In the genomic region with DNA sequence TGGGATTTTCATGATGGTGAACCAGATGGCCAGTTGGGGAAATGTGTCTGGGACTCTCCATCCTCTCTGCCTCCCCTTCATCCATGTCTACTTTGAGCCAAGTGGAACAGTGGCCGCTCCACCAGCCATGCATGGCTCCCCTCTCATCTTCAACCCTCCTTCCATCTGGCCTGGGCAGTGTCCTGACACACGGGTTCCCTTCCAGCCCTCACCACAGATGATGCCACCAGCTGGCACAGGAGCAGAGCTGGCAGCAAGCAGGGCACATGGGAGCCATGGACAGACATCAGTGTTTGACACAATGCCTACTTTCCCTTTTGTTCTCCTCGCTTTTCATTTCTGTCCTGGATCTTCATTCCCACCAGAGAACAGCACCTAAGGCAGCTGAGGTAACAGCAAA, we compare ENCODE assay signal across 16 mouse cellular contexts.
DNase-seq lines count a peak whose midpoint lies in the region.
"Had no signal": no experiment of that assay in that cellular context is flagged by ENCODE, and none has a peak within 500 bp of the region (broad histone marks: within the 10 kb centered on the region; RNA-seq: fewer than 3 reads in every experiment).

No protein-coding gene starts in this region.

- H3K4me1 ChIP-seq in limb, embryonic 10.5 days = peaks cover 42% of the 10 kb centered on the region

- H3K36me3 ChIP-seq in limb, embryonic 10.5 days = no peaks in the 10 kb centered on the region
- H3K36me3 ChIP-seq: midbrain, embryonic 15.5 days had no signal

- intact Hi-C loops in left cerebral cortex, postnatal 4 days (cut with DNase I) = no loop called here
- intact Hi-C loops in left cerebral cortex, postnatal 14 days (cut with DNase I) = no loop called here

- DNase-seq in left cerebral cortex, postnatal 4 days = peak; percentile 86
- DNase-seq in left cerebral cortex, postnatal 14 days (ENCODE audit: low spot score in 2 of 2) = no peak
- DNase-seq in cerebellum, adult 11 months = peak; percentile 18
- DNase-seq in cerebellum, adult 8-10 months = peak; percentile 7
- no peak for DNase-seq in limb, embryonic 10.5 days (ENCODE audit: low spot score)
- no peak for DNase-seq in kidney, adult 11 months
- no peak for DNase-seq in adrenal gland, postnatal 10 days
- DNase-seq: adrenal gland, adult 8-10 months; gastrocnemius, postnatal 36 days; kidney, postnatal 4 days; liver; retina, postnatal 1 day; right cerebral cortex, postnatal 4 days had no signal

- 0 out of 2 replicates have a peak overlapping the region, but pooled peaks have one; percentile 56 for H3K27ac ChIP-seq in limb, embryonic 10.5 days
- H3K27ac ChIP-seq: forebrain, embryonic 13.5 days; midbrain, embryonic 15.5 days; stomach, postnatal 0 days had no signal

- H3K4me3 ChIP-seq in limb, embryonic 10.5 days = no peak overlapping the region
- H3K4me3 ChIP-seq: forebrain, embryonic 13.5 days; midbrain, embryonic 15.5 days had no signal

- H3K27me3 ChIP-seq in limb, embryonic 10.5 days (ENCODE audit: low read depth, poor library complexity, severe bottlenecking) = no peaks in the 10 kb centered on the region
- H3K27me3 ChIP-seq: forebrain, embryonic 13.5 days; midbrain, embryonic 15.5 days had no signal

- 92% methylated on average over 3 of the region's 3 CpGs for WGBS in limb, embryonic 10.5 days

- H3K9me3 ChIP-seq in limb, embryonic 10.5 days (replicated peaks) = no peaks in the 10 kb centered on the region
- H3K9me3 ChIP-seq: forebrain, embryonic 13.5 days; midbrain, embryonic 15.5 days had no signal

Comparison
In these comparisons a context has a peak if more than half of its experiments do, and no peak if none do; other contexts are left out.
1. DNase-seq: peak in left cerebral cortex, postnatal 4 days (single experiment), cerebellum, adult 11 months (single experiment) and cerebellum, adult 8-10 months (single experiment); none in left cerebral cortex, postnatal 14 days (0 of 2), limb, embryonic 10.5 days (single experiment), kidney, adult 11 months (single experiment) and adrenal gland, postnatal 10 days (single experiment).